Mouse (Mus musculus) ES-E14 (cell line): ENCODE data around the gene Gm43518. TPM values are rescaled to one million over a fixed set of nuclear protein-coding genes. Genes with fewer than 3 reads are reported as not detected.

ENCODE experiments used
- DNase-seq: peaks from one replicate; pipeline ENCODE4 v3.0.0-alpha.2; 2013; ENCODE audit warnings: low read depth, low spot score
- H3K27ac ChIP-seq: 2 replicates; pipeline ENCODE4 v1.5.1; 2012; ENCODE audit warnings: low read depth, mild to moderate bottlenecking, low read length, moderate library complexity, mixed read lengths; ENCODE audit not compliant: poor library complexity, insufficient read depth, severe bottlenecking
- H3K36me3 ChIP-seq: 2 replicates; pipeline ENCODE4 v1.6.1; 2012; ENCODE audit warnings: mild to moderate bottlenecking, low read length, moderate library complexity, mixed read lengths; ENCODE audit not compliant: control insufficient read depth, poor library complexity, insufficient read depth, severe bottlenecking
- H3K4me1 ChIP-seq, 2 experiments: fragments of 150-350 bp in 1 of 2; sonication (generic) in 1 of 2; 2 replicates each; pipeline ENCODE4 v1.6.1; 2012; ENCODE audit warnings: low read length in 2 of 2, mild to moderate bottlenecking in 1 of 2, mixed read lengths in 1 of 2; ENCODE audit not compliant: control insufficient read depth in 2 of 2, insufficient read depth in 2 of 2, poor library complexity in 1 of 2
- H3K4me3 ChIP-seq, 2 experiments: fragments of 150-350 bp in 1 of 2; sonication (generic) in 1 of 2; 2 replicates each; pipeline ENCODE4 v1.5.1; 2012; ENCODE audit warnings: low read length in 2 of 2, low read depth in 1 of 2, mild to moderate bottlenecking in 1 of 2, mixed read lengths in 1 of 2; ENCODE audit not compliant: insufficient read depth in 1 of 2, poor library complexity in 1 of 2, severe bottlenecking in 1 of 2
- H3K9ac ChIP-seq: 2 replicates; pipeline ENCODE4 v1.6.1; 2012; ENCODE audit warnings: low read depth, mild to moderate bottlenecking, low read length, mixed read lengths; ENCODE audit not compliant: poor library complexity, insufficient read depth, severe bottlenecking
- H3K9me3 ChIP-seq: fragments of 150-350 bp; sonication (generic); 2 replicates; pipeline ENCODE4 v1.6.1; 2012; ENCODE audit warnings: low read depth, mild to moderate bottlenecking, low read length; ENCODE audit not compliant: control insufficient read depth, insufficient read depth
- CHD2 ChIP-seq: IDR thresholded peaks from 2 replicates; pipeline ENCODE4 v1.6.1; 2014; ENCODE audit warnings: mild to moderate bottlenecking, low read depth, low read length, inconsistent platforms
- HCFC1 ChIP-seq: IDR thresholded peaks from 2 replicates; pipeline ENCODE4 v1.6.1; 2012; ENCODE audit warnings: low read length, inconsistent platforms, borderline replicate concordance; ENCODE audit not compliant: insufficient read depth
- MAFK ChIP-seq: IDR thresholded peaks from 2 replicates; pipeline ENCODE4 v1.6.1; 2014; ENCODE audit warnings: mild to moderate bottlenecking, low read depth, low read length, inconsistent platforms; ENCODE audit not compliant: insufficient read depth
- ZC3H11A ChIP-seq: IDR thresholded peaks from 2 replicates; pipeline ENCODE4 v1.6.1; 2012; ENCODE audit warnings: low read depth, mild to moderate bottlenecking, inconsistent platforms, low read length, borderline replicate concordance
- ZNF384 ChIP-seq: IDR thresholded peaks from 2 replicates; pipeline ENCODE4 v1.6.1; 2012; ENCODE audit warnings: low read depth, low read length, inconsistent platforms
- in situ Hi-C, 2 experiments: fragments of 600-800 bp; cut with MboI; formaldehyde crosslinking; loops; one replicate each; pipeline ENCODE4 v1.15.1; 2025; ENCODE audit warnings: low sequenced_read_pairs in 2 of 2, inconsistent platforms in 1 of 2; ENCODE audit not compliant: unreplicated experiment in 2 of 2
- total RNA-seq: library from RNA; depleted of rRNA; stranded (reverse); fragments of 300-350 nt; gene quantifications from 2 replicates; pipeline ENCODE4 v1.2.3, GENCODE M21; 2012

Gm43518 gene
- total RNA-seq, 1 experiment, result not detected

- Histone ChIP-seq H3K27ac (no peak overlapping the region), H3K9me3 (0 out of 2 replicates have a peak, but pooled peaks cover 2% of the 10 kb centered on the region), H3K9ac (peak overlapping the region; percentile 29; the same call in 1 of the 2 replicates), H3K36me3 (no peaks in the 10 kb centered on the region), H3K4me3 (peak overlapping the region; percentile 3 to 23; a peak in 2 of 4 replicates), H3K4me1 (peaks cover 0 to 5% of the 10 kb centered on the region in 2 experiments; a peak in 1 of 4 replicates)
- peak; percentile 59 for DNase-seq
- in situ Hi-C loops, result no loop called here
- no peak for TF ChIP-seq HCFC1
- no peak for TF ChIP-seq CHD2
- peak; percentile 46; the same call in 1 of the 2 replicates for TF ChIP-seq ZC3H11A
Measured at GRCm38 (mm10) chr5:123933957-123934591, 6.9 kb downstream of the Gm43518 start.

- in situ Hi-C loops, result no loop called here
- no peak for DNase-seq
Measured at GRCm38 (mm10) chr5:123935931-123936330, 8.7 kb downstream of the Gm43518 start.

GRCm38 (mm10) chr5:123938479-123938878 is 11.3 kb downstream of the Gm43518 start:
- no peak overlapping the region for H3K27ac ChIP-seq

More at GRCm38 (mm10) chr5:123935931-123936330, 8.7 kb downstream of the Gm43518 start:
- no peak overlapping the region for H3K9ac ChIP-seq
- H3K9me3 ChIP-seq, result 0 out of 2 replicates have a peak, but pooled peaks cover 2% of the 10 kb centered on the region
- H3K4me1 ChIP-seq, result peaks cover 0 to 5% of the 10 kb centered on the region in 2 experiments; a peak in 1 of 4 replicates
- TF ChIP-seq ZNF384, result no peak
- no peak for TF ChIP-seq MAFK
- no peak for TF ChIP-seq CHD2
- no peaks in the 10 kb centered on the region for H3K36me3 ChIP-seq
- no peak overlapping the region for H3K27ac ChIP-seq
- H3K4me3 ChIP-seq, result no peak overlapping the region

GRCm38 (mm10) chr5:123946546-123946945 is 19.3 kb downstream of the Gm43518 start:
- Histone ChIP-seq H3K4me1 (no peaks in the 10 kb centered on the region), H3K9ac (no peak overlapping the region), H3K9me3 (0 out of 2 replicates have a peak, but pooled peaks cover 3% of the 10 kb centered on the region), H3K4me3 (no peak overlapping the region), H3K36me3 (no peaks in the 10 kb centered on the region), H3K27ac (no peak overlapping the region)
- TF ChIP-seq CHD2 (no peak), ZC3H11A (no peak), MAFK (no peak), HCFC1 (no peak), ZNF384 (no peak)
- in situ Hi-C loops, result no loop called here
- DNase-seq, result no peak

More at GRCm38 (mm10) chr5:123938479-123938878, 11.3 kb downstream of the Gm43518 start:
- no peak for DNase-seq
- in situ Hi-C loops, result no loop called here
- H3K4me1 ChIP-seq, result peaks cover 0 to 2% of the 10 kb centered on the region in 2 experiments; a peak in 1 of 4 replicates
- no peak overlapping the region for H3K4me3 ChIP-seq
- H3K9me3 ChIP-seq, result 0 out of 2 replicates have a peak, but pooled peaks cover 4% of the 10 kb centered on the region
- TF ChIP-seq CHD2 (no peak), HCFC1 (no peak), MAFK (no peak), ZC3H11A (no peak), ZNF384 (no peak)
- H3K9ac ChIP-seq, result no peak overlapping the region
- H3K36me3 ChIP-seq, result no peaks in the 10 kb centered on the region
